Mouse (Mus musculus) CH12F3 (cell line): Measurements from ENCODE around the gene Egfl8.

Experiments used
- in situ Hi-C: fragments of 300-500 bp; cut with MboI; formaldehyde crosslinking; loops from 2 replicates; pipeline ENCODE4 v1.14.3; 2020; ENCODE audit warnings: low sequenced_read_pairs

The Egfl8 gene

DNA sequence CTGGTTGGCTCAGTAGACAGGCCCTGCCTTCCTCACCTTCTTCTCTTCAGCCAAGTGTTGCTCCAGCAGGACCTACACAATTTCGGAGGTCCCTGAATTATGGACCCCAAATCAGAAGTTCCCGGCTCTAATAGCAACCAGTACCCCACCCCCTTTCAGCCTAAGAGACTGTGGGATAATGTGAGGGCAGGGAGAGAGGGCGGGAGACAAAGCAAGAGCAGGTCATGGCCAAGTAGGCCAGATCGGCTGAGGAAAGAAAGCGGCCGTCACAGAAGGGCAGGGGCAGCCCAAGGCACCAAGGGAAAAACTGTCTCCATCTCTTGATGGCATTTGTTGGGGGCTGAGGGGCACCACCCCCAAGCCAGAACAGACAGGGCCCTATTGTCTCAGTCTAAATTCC is at the start of gene Egfl8:
Egfl8 (minus strand) TSS at position 101 of the 400 bp plus-strand sequence.
- in situ Hi-C loops: no loop called here

GRCm38 (mm10) chr17:34664472-34664871 is 48.7 kb upstream of the Egfl8 start:
- in situ Hi-C loops: no loop called here

- in situ Hi-C loops: no loop called here
These were observed 47.8 kb upstream of the Egfl8 start for GRCm38 (mm10) chr17:34663558-34663957.

DNA sequence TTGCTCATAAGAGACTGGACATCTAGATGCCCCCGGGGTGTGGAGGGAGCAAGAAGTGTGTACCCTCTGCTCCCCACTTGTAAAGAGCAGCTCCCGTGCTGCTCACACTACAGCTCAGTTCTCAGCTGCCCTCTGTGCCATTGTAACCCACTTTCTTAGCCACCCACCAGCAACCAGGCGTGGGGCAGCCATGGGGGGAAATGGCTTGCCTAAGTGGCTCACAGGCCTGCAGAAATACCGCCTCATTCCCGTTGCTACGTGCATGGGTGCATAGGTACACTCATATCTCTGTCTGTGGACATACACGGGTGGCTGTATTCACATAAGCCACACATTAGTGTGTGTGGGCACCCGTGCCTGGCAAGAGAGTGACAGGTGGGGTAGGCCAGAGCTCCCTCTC is 47.2 kb upstream of the Egfl8 start:
- in situ Hi-C loops: no loop called here

DNA sequence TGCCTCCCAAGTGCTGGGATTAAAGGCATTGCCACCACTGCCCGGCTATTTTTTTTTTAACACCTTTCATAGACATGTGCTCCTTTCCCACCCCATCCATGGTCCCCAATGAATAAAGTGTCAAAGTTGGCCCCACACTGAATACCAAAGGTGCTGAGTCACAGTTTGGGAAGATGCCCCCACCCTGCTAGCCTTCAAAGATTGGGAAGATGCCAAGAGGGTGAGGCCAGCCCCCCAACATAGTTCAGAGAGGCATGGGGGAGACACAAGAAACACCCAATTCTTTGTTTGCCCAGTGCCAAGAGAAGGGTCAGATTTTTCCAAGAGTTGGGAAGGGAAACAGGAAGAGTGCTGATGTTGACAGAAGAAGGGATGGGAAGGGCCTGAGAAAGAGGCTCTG is 46.7 kb upstream of the Egfl8 start:
- in situ Hi-C loops: no loop called here

DNA sequence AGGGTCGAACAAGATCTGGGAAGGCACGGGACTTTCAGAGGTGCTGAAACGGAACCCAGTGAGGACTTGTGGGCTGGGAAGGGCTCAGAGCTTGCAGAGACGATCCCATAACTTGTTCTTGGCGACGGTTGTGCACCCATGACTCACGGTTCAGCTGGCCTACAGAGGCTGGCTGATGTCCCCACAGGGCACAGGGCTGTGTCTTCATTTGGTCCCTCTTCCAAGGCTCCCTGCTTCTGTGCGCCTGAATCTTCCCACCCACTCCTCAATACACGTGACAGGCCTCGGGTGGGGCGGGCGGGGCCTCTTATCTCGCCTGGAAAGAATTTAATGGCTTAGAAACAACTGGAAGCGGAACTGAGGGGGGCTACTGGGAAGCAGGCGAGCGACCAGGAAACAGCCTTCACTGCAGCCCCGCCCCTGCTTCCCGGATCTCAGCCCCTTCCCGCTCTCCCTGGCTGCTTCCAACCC is 45.4 kb upstream of the Egfl8 start:
- in situ Hi-C loops: no loop called here

- in situ Hi-C loops: no loop called here
These were observed 44.6 kb upstream of the Egfl8 start for GRCm38 (mm10) chr17:34660259-34660820.

GRCm38 (mm10) chr17:34659897-34660214 is 44.1 kb upstream of the Egfl8 start:
- in situ Hi-C loops: no loop called here

DNA sequence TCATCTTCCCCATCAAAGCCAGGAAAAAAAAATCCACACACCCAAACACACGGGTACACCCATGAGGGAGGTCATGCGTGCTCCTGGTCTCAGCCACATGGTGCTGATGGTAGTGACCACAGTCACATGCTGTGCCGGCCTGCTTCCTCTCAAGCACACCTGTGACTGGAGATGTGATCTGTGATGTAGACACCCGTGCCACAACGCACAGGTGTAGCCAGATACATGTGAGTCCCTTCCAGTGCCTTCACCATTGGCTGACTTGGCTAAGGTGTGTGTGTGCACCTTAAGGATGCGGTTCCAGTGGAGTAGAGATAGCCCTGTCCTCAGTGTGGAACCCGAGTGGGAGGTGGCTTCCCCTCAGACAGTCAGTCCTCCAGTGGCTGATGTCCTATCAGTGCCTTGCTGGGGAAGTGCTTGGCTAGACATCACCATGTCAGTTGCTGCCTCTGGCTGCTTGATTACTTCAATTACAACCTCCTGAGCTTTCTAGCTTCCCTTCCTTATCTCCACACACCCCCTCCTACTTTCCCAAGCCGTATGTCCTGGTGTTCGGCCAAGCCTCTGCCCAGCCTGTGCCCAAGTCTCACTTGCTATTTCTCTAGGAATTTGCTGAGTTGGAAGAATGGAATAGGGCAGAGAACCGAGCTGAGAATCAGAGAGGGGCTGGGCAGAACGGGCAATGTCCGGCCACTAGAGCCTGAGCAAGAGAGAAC is 43.6 kb upstream of the Egfl8 start:
- in situ Hi-C loops: no loop called here

GRCm38 (mm10) chr17:34658591-34658990 is 42.8 kb upstream of the Egfl8 start:
- in situ Hi-C loops: no loop called here

- in situ Hi-C loops: no loop called here
These were observed 42.4 kb upstream of the Egfl8 start for GRCm38 (mm10) chr17:34658145-34658544.

DNA sequence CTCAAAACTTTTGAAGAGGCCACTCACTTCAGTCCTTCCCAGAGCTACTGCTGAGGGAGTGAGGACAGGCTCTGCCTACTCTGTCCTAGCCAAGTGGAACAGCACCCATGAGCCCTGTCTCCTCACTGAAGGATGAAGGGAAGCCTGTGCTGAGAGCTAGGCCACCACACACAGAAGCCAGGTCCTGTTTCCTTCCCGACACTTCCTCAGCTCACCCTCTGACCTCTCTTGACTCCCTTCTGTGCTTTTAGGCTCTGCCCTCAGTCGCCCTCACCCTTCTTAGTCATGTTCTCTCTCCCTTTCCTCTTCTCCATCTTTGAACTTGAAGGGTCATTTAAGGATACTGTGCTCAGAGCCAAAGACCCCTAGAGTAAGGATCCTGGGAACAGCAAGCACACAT is 41.5 kb upstream of the Egfl8 start:
- in situ Hi-C loops: no loop called here

DNA sequence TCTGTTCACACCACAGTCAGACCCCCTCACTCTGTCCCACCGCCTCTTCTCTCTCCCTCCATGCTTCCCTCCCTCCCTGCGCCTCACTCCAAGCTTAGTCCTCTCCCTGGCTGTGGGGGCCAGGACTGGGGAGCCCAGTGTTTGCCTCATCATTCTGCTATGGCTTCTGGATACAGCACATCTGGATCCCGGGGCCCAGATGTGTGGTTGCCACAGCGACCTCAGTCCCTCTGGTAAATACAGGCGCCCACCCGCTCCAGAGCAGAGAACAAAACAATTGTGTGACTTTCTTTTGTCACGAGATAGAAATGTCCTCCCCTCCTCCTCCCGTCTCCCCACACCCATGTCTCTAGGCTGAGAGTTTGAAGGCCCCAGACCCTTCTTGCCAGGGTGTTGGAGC is 40.9 kb upstream of the Egfl8 start:
- in situ Hi-C loops: no loop called here

- in situ Hi-C loops: no loop called here
These were observed 39.8 kb upstream of the Egfl8 start for GRCm38 (mm10) chr17:34655581-34655991.

- in situ Hi-C loops: no loop called here
These were observed 39.4 kb upstream of the Egfl8 start for GRCm38 (mm10) chr17:34655160-34655559.

DNA sequence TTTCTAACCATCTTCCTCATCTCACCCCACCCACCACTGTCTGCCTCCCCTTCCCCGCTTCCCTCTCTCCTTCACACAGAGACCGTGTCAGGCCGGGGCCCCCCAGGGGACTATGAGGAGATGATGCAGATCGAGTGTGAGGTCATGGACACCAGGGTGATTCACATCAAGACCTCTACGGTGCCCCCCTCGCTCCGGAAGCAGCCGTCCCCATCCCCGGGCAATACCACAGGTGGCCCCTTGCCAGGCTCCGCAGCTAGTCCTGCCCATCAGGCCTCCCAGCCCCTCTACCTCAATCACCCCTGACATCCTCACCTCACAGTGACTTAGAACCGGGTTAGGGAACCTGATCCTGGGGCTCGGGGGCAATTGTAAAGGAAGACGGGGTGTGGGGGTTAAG is 38.6 kb upstream of the Egfl8 start:
- in situ Hi-C loops: no loop called here

DNA sequence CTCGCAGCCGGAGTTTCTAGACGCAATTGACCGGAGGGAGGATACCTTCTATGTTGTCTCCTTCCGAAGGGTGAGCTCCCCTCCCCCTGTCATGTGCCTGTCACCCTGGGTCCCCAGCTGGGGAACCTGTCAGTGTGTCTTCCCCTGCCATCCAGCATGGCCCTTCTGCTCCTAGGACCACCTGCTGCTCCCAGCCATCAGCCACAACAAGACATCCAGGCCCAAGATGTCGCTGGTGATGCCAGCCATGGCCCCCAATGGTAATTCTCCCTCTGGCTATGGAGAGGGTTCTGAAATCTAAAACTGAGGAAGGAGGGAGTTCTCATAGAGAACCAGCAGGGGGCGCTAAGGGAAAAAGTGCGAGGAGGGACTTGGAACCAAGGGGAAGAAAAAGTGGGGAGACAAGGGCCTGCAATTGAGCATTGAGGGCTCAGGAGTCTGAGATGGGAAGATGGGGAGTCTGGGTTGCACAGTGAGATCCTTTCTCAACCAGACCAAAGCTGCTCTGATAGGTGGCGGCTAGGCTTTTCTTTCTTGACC is 38.0 kb upstream of the Egfl8 start:
- in situ Hi-C loops: no loop called here

- in situ Hi-C loops: no loop called here
These were observed 37.2 kb upstream of the Egfl8 start for GRCm38 (mm10) chr17:34652985-34653384.

GRCm38 (mm10) chr17:34652546-34652945 is 36.8 kb upstream of the Egfl8 start:
- in situ Hi-C loops: no loop called here

- in situ Hi-C loops: no loop called here
These were observed 35.9 kb upstream of the Egfl8 start for GRCm38 (mm10) chr17:34651507-34652221.

DNA sequence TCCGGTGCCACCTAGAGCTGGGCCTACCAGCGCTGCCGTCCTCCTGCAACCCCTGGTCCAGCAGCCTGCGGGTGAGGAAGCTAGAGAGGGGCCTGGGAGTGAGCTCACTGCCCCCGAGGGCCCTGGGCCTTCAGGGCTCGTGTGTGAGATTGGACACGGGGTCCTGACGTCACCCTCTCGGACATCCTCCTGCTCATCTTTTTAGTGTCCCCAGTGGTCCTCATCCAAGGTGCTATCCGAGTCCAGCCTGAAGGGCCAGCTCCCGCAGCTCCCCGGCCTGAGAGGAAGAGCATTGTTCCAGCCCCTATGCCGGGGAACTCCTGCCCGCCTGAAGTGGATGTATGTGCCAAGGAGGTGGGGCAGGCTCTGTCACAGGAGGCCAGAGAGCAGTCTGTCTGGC is 35.0 kb upstream of the Egfl8 start:
- in situ Hi-C loops: no loop called here
